Mouse (Mus musculus): ENCODE data around the gene Tmem171.

The Tmem171 gene

GRCm38 (mm10) chr13:98647775-98648568 is 46.7 kb downstream of the Tmem171 start:
- DNase-seq (ENCODE audit: low read depth, low spot score): no peak

DNA sequence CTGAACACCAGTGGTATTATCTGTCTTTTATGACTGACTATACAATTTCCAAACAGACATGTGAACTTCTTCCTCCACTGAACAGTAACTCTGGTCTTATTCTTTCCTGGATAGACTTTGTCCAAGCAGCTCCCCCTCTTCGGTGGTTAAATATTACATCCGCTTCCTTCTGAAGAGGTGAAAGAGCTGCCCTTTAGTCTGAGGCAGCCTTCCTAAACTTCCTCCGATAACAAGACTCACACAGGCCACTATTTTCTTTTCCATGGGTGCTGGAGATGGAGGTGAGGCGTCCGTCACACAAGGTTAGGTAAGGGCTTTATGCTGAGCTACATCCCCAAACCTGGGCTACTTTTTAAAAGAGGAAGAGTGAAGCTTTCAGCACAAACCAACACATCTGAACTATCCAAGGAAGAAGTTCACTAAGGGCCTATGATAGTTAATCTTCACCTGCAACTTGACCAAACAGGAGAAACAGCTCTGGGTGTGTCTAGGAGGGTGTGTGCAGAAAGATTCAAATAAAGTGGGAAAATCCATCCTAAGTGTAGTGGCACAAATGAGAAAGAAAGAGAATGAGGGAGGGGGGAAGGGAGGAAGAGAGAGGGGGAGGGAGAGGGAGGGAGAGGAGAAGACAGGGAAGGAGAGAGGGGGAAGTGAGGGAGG is 56.0 kb downstream of the Tmem171 start:
- DNase-seq (ENCODE audit: low read depth, low spot score): no peak

- no peak for DNase-seq (ENCODE audit: low read depth, low spot score)
Measured at GRCm38 (mm10) chr13:98637145-98637544, 57.5 kb downstream of the Tmem171 start, which contains the start of gene Tmem174. TSS of gene Tmem174 (minus strand) at chr13:98637410.

DNA sequence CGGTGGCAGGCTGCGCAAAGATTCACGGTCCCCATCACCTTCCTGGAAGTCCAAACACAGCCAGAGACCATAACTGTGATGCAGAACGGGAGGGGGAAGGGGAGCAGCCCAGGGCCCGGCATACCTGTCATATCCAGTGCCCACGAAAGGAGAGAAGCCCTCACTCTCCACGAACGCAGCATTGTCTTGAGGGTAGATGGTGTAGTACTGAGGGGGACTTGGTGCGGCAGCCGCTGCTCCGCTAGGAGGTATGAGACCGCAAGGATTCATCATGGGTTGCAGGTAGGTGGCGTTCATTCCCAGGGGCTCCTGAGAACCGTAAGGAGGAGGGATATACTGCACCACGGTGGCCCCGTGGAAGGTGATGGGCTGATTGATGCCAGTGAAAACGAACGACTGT is 58.1 kb downstream of the Tmem171 start:
- DNase-seq (ENCODE audit: low read depth, low spot score): no peak

Measured in CD4-positive, CD25-positive, alpha-beta regulatory T cell, adult 2 months (primary cell).